Mouse (Mus musculus) bone marrow, adult 2 months (tissue): ENCODE measurements around the gene Mras. TPM values are rescaled to one million over a fixed set of nuclear protein-coding genes. Genes with fewer than 3 reads are reported as not detected.

Source experiments
- H3K27ac ChIP-seq: fragments of 200-500 bp; 2 replicates; pipeline ENCODE4 v1.5.1; 2012; ENCODE audit warnings: low read depth, mild to moderate bottlenecking, control low read depth, inconsistent platforms, low read length; ENCODE audit not compliant: control insufficient read depth, poor library complexity, insufficient read depth
- H3K4me1 ChIP-seq: fragments of 200-500 bp; 2 replicates; pipeline ENCODE4 v1.6.1; 2011; ENCODE audit warnings: low read length; ENCODE audit not compliant: control insufficient read depth, insufficient read depth
- H3K4me3 ChIP-seq: fragments of 200-500 bp; replicated peaks from 2 replicates; pipeline ENCODE3; 2011; ENCODE audit warnings: mild to moderate bottlenecking, low read depth, low read length, control low read depth; ENCODE audit not compliant: control insufficient read depth
- CTCF ChIP-seq: fragments of 200-500 bp; IDR thresholded peaks from 2 replicates; pipeline ENCODE4 v1.5.1; 2011; ENCODE audit warnings: low read length, control low read depth; ENCODE audit not compliant: control insufficient read depth, insufficient read depth
- POLR2A ChIP-seq: fragments of 200-500 bp; IDR thresholded peaks from 2 replicates; pipeline ENCODE4 v1.6.1; 2011; ENCODE audit warnings: low read depth, mild to moderate bottlenecking, control low read depth, low read length, borderline replicate concordance; ENCODE audit not compliant: control insufficient read depth
- WGBS: fragments of 180-500 bp; shearing (Covaris S2); methylation state at CpG from one replicate; pipeline ENCODE4 v1.1.7; 2018; 5-methylcytosine and 5-hydroxymethylcytosine counted together
- polyA plus RNA-seq: library from polyadenylated mRNA; stranded (reverse); fragments of >200 nt; gene quantifications from 2 replicates; pipeline ENCODE4 v1.2.4, GENCODE M21; 2011; ENCODE audit warnings: low replicate concordance; ENCODE audit not compliant: missing spikeins, insufficient read depth, insufficient read length

The Mras gene
- polyA plus RNA-seq, 1 experiment, result 6.6 TPM

DNA sequence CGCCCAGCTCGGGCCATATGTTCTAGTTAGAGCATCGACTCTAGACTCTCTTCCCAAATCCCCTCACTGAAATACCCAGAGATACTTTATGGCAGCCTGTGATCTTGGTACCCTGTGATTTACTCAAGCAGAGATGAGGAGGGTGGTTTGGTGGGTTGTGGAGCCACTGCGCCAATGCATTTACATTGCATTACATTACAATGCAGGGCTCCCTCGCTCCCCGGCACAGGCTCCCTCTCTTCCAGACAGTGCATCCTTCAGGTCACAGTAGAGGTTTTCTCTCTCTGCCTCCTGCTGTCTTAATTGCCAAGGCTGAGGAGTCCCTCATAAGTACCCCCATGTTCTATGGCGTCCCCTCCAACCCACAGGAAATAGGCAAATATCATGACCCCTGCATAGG is 68.8 kb downstream of the Mras start:
- Histone ChIP-seq H3K4me3 (no peak overlapping the region), H3K27ac (no peak overlapping the region), H3K4me1 (no peaks in the 10 kb centered on the region)
- WGBS, result 70% methylated on average over 7 of the region's 7 CpGs
- TF ChIP-seq POLR2A, result no peak
- TF ChIP-seq CTCF, result no peak

DNA sequence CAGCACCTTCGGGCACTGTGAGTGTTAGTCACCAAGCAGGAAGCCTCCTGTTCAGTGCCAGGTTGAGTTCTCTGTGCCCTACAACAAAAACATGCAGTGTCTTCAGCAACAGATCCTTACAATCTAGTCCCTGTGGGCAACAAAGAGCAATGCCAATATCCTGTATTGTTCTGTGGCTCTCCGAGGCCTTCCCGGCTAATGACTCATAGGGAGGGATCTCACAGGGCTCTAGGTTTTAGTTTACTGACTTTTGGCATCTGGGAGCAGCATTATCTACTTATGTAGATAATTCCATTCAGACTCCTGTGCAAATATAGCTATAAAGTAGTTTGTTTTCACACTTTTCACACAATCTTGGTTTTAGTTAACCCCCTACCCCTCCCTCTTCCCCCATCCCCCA is 71.3 kb downstream of the Mras start:
- Histone ChIP-seq H3K4me1 (no peaks in the 10 kb centered on the region), H3K4me3 (no peak overlapping the region), H3K27ac (no peak overlapping the region)
- 52% methylated on average over 3 of the region's 3 CpGs for whole genome bisulfite sequencing
- TF ChIP-seq POLR2A (no peak), CTCF (no peak)

DNA sequence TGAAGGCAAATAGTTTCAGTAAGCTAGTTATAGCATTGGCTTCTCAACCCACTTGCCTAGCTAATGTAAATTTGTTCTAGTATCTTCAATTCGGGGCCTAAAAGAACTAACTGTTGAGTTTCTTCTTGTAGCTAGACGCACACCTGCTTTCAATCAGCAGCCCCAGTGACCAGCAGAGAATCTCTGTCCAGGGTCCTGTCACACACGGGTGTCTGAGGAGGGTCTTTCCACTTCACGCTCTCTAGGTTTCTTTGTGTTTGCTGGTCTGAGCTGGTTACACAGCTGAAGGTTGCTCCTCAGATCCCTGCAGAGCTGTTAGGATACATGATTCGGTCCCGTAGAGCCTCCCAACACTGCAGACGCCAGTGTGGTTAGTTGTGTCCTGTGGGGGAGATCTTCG is 74.1 kb downstream of the Mras start:
- H3K4me3 ChIP-seq, result no peak overlapping the region
- TF ChIP-seq POLR2A (no peak), CTCF (no peak)
- no peaks in the 10 kb centered on the region for H3K4me1 ChIP-seq
- 69% methylated on average over 8 of the region's 8 CpGs for WGBS
- no peak overlapping the region for H3K27ac ChIP-seq

DNA sequence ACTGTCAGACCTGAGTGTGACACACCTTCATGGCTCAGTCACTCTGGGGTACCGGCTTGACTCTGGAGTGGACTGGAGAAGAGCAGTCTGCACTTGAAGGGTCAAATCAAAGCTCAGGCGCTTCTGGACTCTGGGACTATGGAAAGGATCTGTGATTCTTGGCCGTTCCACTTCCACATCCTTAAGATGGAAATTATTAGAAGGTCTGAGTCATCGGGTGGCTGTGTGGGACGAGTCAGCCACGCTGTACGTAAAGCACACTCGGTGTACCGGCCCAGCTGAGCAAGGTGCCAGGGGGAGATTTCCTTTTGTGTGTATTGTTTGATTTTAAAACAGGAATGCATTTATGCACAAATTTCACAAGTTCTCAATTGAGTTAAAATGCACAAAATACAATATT is 75.2 kb downstream of the Mras start:
- Histone ChIP-seq H3K4me3 (no peak overlapping the region), H3K4me1 (no peaks in the 10 kb centered on the region), H3K27ac (no peak overlapping the region)
- WGBS, result 75% methylated on average over 9 of the region's 9 CpGs
- TF ChIP-seq POLR2A (no peak), CTCF (no peak)

DNA sequence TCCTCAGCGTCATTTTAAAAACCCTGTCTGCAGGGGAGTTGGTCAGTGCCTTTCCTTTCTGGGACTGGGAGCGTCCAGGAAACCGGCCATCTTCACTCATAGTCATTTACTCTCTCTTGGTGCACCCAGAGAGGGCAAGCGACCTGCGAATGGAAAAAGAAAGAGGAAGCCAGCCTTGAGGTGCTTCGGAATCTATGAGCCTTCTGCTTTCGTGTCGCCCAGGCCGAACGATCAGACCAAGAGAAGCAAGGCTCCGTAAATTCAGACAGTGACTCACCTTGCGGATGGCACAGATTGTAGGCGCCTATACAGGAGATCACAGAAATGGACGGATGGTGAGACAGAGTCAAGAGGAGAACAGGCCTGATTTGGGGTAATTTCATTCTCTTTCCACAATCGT is 78.2 kb downstream of the Mras start:
- 58% methylated on average over 15 of the region's 15 CpGs for WGBS
- H3K4me1 ChIP-seq, result no peaks in the 10 kb centered on the region
- TF ChIP-seq POLR2A, result no peak
- TF ChIP-seq CTCF, result no peak
- H3K4me3 ChIP-seq, result no peak overlapping the region
- no peak overlapping the region for H3K27ac ChIP-seq

DNA sequence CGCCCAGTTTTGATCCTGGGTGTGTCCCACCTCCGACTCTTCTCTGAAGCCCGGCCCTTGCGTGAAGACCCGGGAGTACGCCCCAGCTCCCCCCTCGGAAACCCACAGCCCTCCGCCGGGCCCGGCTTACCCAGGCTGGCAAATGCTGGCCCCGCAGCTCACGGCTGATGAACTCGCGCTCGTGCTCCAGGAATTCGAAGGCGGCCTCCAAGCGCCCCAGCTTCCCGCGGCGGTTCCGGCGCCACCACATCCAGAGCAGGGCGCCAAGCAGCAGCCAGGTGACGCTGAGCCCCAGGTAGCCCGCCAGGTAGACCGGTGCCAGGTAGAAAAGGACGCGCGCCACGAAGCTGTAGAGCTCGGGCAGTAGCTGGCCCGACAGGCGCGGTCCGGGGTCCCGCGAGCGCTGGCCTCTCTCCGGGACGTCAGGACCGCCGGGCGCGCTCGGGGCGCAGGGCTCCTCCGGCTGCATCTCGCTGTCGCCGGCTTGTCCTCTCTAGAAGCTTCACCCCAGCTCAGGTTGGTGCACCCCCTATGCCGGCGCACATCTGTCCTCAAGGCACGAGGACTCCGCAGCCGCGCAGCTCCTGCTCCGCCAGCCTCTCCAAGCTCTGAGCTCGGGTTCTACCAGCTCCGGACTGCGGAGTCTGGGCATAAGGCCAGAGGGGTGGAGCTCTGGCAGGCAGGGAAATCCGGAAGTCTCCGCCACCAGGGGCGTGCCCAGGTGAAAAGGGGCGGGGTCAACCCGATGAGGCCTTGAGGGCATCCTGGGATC is 79.1 kb downstream of the Mras start, which contains the start of gene Esyt3:
Gene Esyt3 (minus strand): TSS at position 637 of the 772 bp plus-strand sequence.
- Histone ChIP-seq H3K27ac (no peak within 1 kb of the TSS), H3K4me3 (no peak within 1 kb of the TSS), H3K4me1 (no peaks in the 10 kb centered on the region)
- TF ChIP-seq POLR2A (no peak), CTCF (no peak)
- 2% methylated on average over 66 of the region's 66 CpGs for WGBS

DNA sequence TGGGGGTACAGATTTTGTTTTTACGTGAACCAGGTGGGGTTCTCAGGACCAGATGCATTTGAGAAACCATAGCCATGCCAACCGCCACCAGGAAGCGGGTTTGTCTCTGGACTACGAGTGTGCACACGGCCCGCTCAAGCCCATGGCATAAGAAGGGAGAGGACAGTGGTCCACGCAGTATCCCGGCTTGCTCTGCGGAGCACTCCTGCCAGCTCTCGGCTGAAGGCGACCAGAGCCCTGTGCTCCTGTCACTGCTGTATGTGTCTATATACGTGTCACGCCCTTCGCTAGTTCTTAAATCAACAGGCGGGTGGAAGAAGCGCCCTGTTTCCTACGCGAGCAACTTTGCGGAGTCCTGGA is 79.6 kb downstream of the Mras start:
- H3K4me3 ChIP-seq, result no peak overlapping the region
- TF ChIP-seq POLR2A, result no peak
- H3K27ac ChIP-seq, result no peak overlapping the region
- 8% methylated on average over 19 of the region's 19 CpGs for WGBS
- H3K4me1 ChIP-seq, result no peaks in the 10 kb centered on the region

DNA sequence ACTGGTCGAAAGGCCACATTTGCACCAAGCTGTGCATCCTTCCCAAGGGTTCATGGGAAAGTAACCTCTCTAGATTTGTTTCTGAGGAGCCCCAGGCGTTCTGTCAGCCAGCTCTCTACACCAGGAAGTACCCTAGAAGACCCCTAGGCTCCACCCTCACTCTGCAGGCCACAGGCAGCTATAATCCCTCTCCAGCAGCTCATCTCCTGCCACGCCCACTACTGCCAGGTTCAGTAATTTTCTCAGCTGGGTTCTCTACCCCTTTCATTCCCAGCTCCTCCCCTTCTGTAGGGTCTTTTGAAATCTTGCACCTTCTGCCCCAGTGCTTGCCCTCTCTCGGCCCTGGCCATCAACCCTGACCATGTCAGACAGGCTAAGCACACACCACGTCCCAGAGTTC is 81.2 kb downstream of the Mras start:
- Histone ChIP-seq H3K4me3 (no peak overlapping the region), H3K4me1 (no peaks in the 10 kb centered on the region), H3K27ac (no peak overlapping the region)
- WGBS, result 66% methylated on average over 5 of the region's 5 CpGs
- TF ChIP-seq POLR2A (no peak), CTCF (no peak)

DNA sequence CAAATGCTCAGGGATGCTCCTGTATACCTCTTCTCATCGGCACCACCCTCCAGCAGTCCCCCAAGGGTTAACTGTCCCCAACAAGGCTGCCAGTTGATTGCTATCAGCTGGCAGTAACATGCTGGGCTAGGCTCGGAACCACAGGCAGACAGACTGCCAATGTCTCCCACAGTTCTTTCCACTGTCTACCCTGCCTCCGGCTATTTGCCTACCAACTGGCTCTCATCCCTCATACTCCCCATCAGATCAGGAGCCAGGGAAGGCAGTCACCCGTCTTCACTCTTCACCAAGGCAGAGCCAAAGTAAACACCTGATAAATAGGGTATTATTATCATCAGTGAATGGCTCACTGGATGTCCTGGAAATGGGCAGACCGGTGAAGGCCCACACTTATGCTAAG is 82.4 kb downstream of the Mras start:
- H3K4me1 ChIP-seq, result no peaks in the 10 kb centered on the region
- H3K4me3 ChIP-seq, result no peak overlapping the region
- no peak overlapping the region for H3K27ac ChIP-seq
- 73% methylated on average over 5 of the region's 5 CpGs for WGBS
- TF ChIP-seq CTCF, result no peak
- no peak for TF ChIP-seq POLR2A
